Mouse (Mus musculus) thymus, adult 2 months (tissue): ENCODE data around the gene Gm11146. TPM values are rescaled to one million over a fixed set of nuclear protein-coding genes. Genes with fewer than 3 reads are reported as not detected.
A peak's percentile ranks its signal among the peaks of the same experiment; 100 is the strongest.

Source experiments
- DNase-seq: peaks from one replicate; pipeline ENCODE4 v3.0.0; 2021
- H3K27ac ChIP-seq: fragments of 200-500 bp; 2 replicates; pipeline ENCODE4 v1.5.1; 2012; ENCODE audit warnings: low read length, control low read depth; ENCODE audit not compliant: control insufficient read depth, insufficient read depth
- H3K27me3 ChIP-seq: fragments of 200-500 bp; 2 replicates; pipeline ENCODE4 v1.6.1; 2012; ENCODE audit warnings: mild to moderate bottlenecking, low read length, moderate library complexity, mixed read lengths; ENCODE audit not compliant: control insufficient read depth, insufficient read depth
- H3K36me3 ChIP-seq: fragments of 200-500 bp; 2 replicates; pipeline ENCODE4 v1.6.1; 2012; ENCODE audit warnings: mild to moderate bottlenecking, low read length, moderate library complexity; ENCODE audit not compliant: control insufficient read depth, insufficient read depth
- H3K4me1 ChIP-seq: fragments of 200-500 bp; replicated peaks from 2 replicates; pipeline ENCODE4 v1.6.1; 2012; ENCODE audit warnings: low read length; ENCODE audit not compliant: control insufficient read depth, insufficient read depth
- H3K4me3 ChIP-seq: fragments of 200-500 bp; 2 replicates; pipeline ENCODE4 v1.5.1; 2012; ENCODE audit warnings: mild to moderate bottlenecking, low read length, control low read depth, moderate library complexity; ENCODE audit not compliant: control insufficient read depth, insufficient read depth
- CTCF ChIP-seq: fragments of 200-500 bp; IDR thresholded peaks from 2 replicates; pipeline ENCODE4 v1.5.1; 2012; ENCODE audit warnings: mild to moderate bottlenecking, control low read depth, low read length, moderate library complexity, borderline replicate concordance; ENCODE audit not compliant: control insufficient read depth, poor library complexity, insufficient read depth; ENCODE audit errors: extremely low read depth
- POLR2A ChIP-seq: fragments of 200-500 bp; IDR thresholded peaks from 2 replicates; pipeline ENCODE4 v1.6.1; 2012; ENCODE audit warnings: mild to moderate bottlenecking, low read length, control low read depth, moderate library complexity; ENCODE audit not compliant: control insufficient read depth, poor library complexity, insufficient read depth; ENCODE audit errors: extremely low read depth
- WGBS: fragments of 180-500 bp; shearing (Covaris S2); methylation state at CpG from one replicate; pipeline ENCODE4 v1.1.7; 2018; 5-methylcytosine and 5-hydroxymethylcytosine counted together
- polyA plus RNA-seq: library from polyadenylated mRNA; depleted of rRNA; stranded (reverse); fragments of >200 nt; gene quantifications from 2 replicates; pipeline ENCODE4 v1.2.3, GENCODE M21; 2012

Gene Gm11146
- polyA plus RNA-seq, 1 experiment: not detected

GRCm38 (mm10) chr16:77596556-77596955 is 5.3 kb downstream of the Gm11146 start:
- TF ChIP-seq CTCF (no peak), POLR2A (no peak)
- Histone ChIP-seq H3K27me3 (no peaks in the 10 kb centered on the region), H3K36me3 (no peaks in the 10 kb centered on the region), H3K4me1 (no peaks in the 10 kb centered on the region), H3K4me3 (no peak overlapping the region), H3K27ac (no peak overlapping the region)
- 96% methylated on average over 5 of the region's 5 CpGs for WGBS
- DNase-seq: no peak

GRCm38 (mm10) chr16:77595661-77596060 is 6.2 kb downstream of the Gm11146 start:
- no peak for DNase-seq
- Histone ChIP-seq H3K27me3 (no peaks in the 10 kb centered on the region), H3K27ac (no peak overlapping the region), H3K4me1 (no peaks in the 10 kb centered on the region), H3K36me3 (no peaks in the 10 kb centered on the region), H3K4me3 (no peak overlapping the region)
- 95% methylated on average over 7 of the region's 7 CpGs for WGBS
- TF ChIP-seq POLR2A (no peak), CTCF (no peak)

GRCm38 (mm10) chr16:77594553-77594952 is 7.3 kb downstream of the Gm11146 start:
- no peaks in the 10 kb centered on the region for H3K27me3 ChIP-seq
- DNase-seq: no peak
- TF ChIP-seq POLR2A: no peak
- TF ChIP-seq CTCF: no peak
- WGBS: 93% methylated on average over 13 of the region's 13 CpGs
- no peak overlapping the region for H3K4me3 ChIP-seq
- H3K36me3 ChIP-seq: no peaks in the 10 kb centered on the region
- peak overlapping the region; percentile 24; the same call in 1 of the 2 replicates for H3K27ac ChIP-seq
- H3K4me1 ChIP-seq: no peaks in the 10 kb centered on the region

DNA sequence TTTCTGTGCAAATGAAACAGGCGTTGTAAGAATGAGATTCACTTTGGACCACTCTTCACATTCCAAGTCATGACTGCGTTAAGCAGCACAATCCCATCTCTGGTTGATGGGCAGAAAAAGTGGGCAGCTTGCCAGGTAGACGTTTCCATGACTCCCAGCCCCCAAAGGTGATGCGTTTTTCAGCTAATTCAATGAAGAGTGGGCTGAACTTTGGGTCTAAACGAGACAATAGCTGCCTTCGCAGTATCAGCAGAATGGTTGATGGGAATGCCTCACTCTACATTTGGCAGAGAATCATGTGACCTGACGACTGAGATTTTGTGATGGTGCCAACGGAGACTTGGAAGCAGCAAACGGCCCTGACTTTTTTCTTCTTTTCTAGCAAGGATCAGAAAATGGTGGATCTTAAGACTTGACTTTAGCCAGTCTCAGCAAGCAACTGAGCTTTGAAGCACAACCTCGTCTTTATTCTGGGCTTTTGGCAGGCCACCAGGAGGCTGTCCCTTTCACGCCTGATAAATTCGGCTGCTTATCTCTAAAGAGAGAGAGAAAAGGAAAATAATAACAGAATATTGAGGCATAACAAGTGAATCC is 8.0 kb downstream of the Gm11146 start:
- Histone ChIP-seq H3K27ac (no peak overlapping the region), H3K4me3 (no peak overlapping the region), H3K27me3 (no peaks in the 10 kb centered on the region), H3K4me1 (no peaks in the 10 kb centered on the region), H3K36me3 (no peaks in the 10 kb centered on the region)
- TF ChIP-seq POLR2A (no peak), CTCF (no peak)
- 89% methylated on average over 12 of the region's 12 CpGs for WGBS
- DNase-seq: no peak

- H3K4me1 ChIP-seq: no peaks in the 10 kb centered on the region
- TF ChIP-seq CTCF: no peak
- no peak for TF ChIP-seq POLR2A
- H3K4me3 ChIP-seq: no peak overlapping the region
- no peak overlapping the region for H3K27ac ChIP-seq
- H3K36me3 ChIP-seq: no peaks in the 10 kb centered on the region
- WGBS: 85% methylated on average over 3 of the region's 3 CpGs
- no peak for DNase-seq
- H3K27me3 ChIP-seq: no peaks in the 10 kb centered on the region
Measured at GRCm38 (mm10) chr16:77592986-77593385, 8.9 kb downstream of the Gm11146 start.

DNA sequence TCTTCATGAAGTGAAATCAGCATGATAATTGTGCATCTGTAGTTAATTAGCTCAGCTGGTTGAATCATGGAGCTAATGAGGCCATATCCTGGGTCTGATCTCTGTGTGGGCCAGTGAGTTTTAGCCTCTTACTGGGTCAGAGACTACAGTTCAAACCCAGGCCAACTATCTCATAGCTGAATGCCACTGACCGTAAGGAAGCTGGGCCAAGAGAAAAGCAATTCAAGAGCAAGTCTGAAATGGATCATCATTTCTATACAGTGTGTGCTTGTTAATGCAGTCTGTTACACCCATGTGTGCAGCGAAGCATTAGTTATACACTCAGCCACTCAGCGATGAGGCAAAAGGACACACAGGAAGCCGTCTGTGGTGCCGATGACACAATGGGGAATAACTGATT is 28.9 kb downstream of the Gm11146 start:
- 91% methylated on average over 5 of the region's 5 CpGs for WGBS
- TF ChIP-seq CTCF (no peak), POLR2A (no peak)
- no peaks in the 10 kb centered on the region for H3K27me3 ChIP-seq
- H3K27ac ChIP-seq: no peak overlapping the region
- H3K4me1 ChIP-seq: no peaks in the 10 kb centered on the region
- H3K4me3 ChIP-seq: no peak overlapping the region
- DNase-seq: no peak
- H3K36me3 ChIP-seq: no peaks in the 10 kb centered on the region

DNA sequence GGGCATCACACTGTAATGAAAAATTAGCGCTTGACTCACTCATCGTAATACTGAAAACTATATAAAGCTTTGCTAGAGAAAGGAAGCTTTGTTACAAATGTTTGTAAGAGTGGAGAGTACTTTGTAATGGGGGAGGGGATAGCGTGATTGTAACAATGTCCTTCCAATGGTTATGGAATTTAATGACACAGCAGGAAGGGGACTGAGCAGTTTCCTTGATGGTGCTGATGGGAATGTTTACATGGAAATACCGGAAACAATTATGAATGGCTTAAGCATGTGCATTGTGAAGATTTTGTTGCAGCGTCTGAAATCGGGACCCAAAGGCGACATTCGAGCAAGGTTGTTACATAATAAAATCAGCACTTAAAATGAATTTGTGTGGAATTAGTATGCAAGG is 32.4 kb downstream of the Gm11146 start:
- no peaks in the 10 kb centered on the region for H3K36me3 ChIP-seq
- H3K27ac ChIP-seq: no peak overlapping the region
- H3K27me3 ChIP-seq: no peaks in the 10 kb centered on the region
- WGBS: 96% methylated on average over 8 of the region's 8 CpGs
- H3K4me3 ChIP-seq: no peak overlapping the region
- TF ChIP-seq CTCF (no peak), POLR2A (no peak)
- no peaks in the 10 kb centered on the region for H3K4me1 ChIP-seq
- DNase-seq: no peak
